Mouse (Mus musculus): Measurements from ENCODE around the gene Hoxd12. TPM values are rescaled to one million over a fixed set of nuclear protein-coding genes. Genes with fewer than 3 reads are reported as not detected.

Gene Hoxd12
- total RNA-seq (2021): not detected
- long read RNA-seq, experiment 1: 0 reads
- long read RNA-seq, experiment 2: 0 reads

GRCm38 (mm10) chr2:74674881-74675665 lies at the start of gene Hoxd12:
Gene Hoxd12 (plus strand): TSS chr2:74675013.
- no peak for DNase-seq (ENCODE audit: low spot score in 2 of 2)

DNA sequence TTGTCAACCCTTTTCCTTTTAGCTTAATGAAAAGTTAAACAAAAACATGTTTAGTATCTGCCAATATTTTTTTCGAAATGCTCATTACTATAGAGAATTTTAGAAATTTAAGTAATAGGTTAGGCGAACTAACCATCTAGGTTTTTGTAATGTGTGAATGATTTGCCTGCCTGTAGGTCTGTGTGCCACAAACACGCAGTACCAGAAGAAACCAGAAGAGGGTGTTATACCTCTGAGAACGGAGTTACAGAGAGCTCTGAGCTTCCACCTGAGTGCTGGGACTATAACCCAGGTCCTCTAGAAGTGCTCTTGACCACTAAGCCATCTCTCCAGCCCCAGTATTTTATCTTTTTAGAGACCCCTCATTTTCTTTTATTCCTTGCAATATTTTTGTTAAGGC lies 39.4 kb upstream of the Hoxd12 start:
- DNase-seq (ENCODE audit: low spot score in 2 of 2): no peak

DNA sequence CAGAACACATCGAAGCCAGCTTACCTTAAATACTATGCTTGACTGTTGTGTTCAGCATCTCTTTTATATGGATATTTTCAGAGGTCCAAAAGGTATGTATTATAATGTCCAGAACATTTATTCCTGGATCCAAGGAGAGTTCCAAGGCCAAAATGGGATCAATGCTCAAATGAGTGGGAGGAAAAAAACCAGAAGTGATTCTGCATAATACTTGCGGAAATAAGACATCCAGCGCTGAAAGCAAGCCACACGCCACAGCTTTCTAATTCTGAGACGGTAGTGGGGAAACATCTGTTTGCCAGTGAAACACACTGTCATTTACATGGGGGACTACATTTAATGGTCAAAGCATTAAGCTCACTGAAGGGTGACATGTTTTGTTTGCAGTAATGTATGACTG lies 32.4 kb upstream of the Hoxd12 start:
- no peak for DNase-seq (ENCODE audit: low spot score in 2 of 2)

- no peak for DNase-seq (ENCODE audit: low spot score in 2 of 2)
Measured at GRCm38 (mm10) chr2:74645631-74646030, 29.2 kb upstream of the Hoxd12 start.

DNA sequence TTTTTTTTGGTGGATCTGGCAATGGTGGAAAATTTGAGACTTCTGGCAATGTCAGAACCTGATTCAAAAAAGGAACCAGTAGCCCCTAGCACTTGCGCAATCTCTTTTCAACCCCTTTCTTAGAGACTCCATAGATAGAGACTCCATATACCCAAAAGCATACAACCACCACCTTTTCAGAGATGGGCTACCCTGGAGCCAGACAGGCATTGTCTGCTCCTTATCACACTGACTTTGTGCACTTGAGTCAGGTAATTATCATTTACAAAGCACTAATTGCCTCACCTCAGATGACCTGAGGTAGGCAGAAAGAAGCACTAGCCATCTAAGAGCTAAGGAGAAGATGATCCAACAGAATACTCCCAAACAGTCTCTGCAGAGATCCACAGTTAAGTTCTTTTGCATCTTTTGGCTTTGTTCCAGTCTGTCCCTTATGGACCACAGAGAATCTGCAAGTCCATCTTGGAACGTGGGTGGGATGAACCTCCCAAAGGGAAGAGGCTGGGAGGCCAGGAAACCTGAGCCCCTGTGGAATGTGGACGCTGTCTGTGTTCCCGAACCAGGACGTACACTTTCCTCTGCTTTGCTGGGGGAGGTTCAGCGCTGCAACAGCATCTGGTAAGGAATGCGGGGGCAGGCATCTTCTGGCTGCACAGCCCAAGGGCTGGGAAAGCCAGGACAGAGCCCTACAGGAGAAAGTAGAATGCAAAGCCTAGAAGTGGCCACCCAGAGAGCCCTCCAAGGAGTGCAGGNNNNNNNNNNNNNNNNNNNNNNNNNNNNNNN lies 27.5 kb upstream of the Hoxd12 start:
- no peak for DNase-seq (ENCODE audit: low spot score in 2 of 2)

DNA sequence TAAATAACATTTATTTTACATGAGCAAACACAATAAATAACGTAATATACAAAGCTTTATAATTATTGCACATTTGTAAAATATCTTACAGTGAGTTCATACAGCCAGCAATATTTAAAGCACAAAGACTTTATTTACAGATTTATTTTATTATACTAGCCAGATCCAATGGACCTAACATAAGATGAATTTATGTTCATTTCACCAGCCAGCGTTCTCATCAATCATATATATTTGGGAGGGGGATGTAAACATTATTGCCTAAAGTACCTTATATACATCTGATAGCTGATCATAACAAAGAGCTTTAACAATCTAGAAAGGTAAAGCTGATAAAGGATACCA lies 21.8 kb upstream of the Hoxd12 start:
- no peak for DNase-seq (ENCODE audit: low spot score in 2 of 2)

GRCm38 (mm10) chr2:74653781-74654535 lies 20.9 kb upstream of the Hoxd12 start:
- no peak for DNase-seq (ENCODE audit: low spot score in 2 of 2)

- no peak for DNase-seq (ENCODE audit: low spot score in 2 of 2)
Measured at GRCm38 (mm10) chr2:74654743-74655419, 19.9 kb upstream of the Hoxd12 start.

DNA sequence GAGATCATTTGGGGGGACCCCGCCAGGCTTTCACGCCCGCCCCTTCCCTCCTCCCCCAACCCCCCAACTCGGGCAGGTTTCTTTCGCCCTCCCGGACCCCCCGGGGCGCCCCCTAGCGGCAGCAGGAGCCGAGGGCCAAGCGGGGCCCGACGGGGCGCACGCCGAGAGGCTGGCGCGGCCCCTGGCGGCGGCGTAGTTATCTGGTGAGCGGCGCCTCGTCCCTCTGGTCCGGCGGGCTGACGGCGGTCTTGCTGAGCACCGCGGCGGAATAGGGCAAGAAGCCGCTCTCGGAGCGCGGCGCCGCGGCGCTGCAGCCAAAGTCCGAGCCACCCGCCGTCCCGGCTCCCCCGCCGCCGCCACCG lies 19.4 kb upstream of the Hoxd12 start:
- no peak for DNase-seq (ENCODE audit: low spot score in 2 of 2)

DNA sequence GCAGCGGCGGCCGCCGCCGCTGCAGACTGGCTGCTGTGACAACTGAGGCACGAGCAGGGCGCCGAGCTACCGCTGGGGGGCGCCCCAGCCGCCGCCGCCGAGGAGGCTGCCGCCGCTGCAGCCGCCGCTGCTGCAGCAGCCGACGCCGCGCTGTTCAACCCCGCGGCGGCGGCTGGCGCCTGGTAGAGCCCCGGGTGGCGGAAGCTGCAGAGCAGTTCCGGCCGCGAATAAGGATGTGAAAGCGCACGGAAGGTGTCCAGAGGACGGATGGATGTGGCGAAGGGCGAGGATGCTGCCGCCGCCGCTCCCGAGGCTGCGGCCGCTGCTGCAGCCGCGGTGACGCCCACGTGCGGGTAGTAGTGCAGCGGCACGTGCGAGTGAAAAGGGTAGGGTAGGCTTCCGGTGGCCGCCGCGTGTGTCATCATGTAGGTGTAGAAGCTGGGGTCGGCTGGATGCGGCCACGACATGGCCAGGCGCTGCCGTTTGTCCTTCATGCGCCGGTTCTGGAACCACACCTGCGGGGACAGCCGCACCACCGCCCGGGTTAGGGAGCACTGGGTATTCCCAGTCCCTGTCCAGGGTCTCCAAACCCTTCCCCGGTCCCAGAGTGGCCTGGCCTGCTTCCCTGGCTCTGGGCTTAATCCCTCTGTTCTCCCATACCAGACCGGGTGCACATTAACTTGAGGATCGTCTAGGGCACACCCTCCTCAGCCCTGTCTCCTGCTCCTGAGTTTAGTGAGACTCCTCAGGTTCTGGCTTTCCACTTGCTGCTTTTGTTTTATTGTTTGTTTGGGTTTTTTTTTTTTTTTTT lies 18.8 kb upstream of the Hoxd12 start:
- DNase-seq (ENCODE audit: low spot score in 2 of 2): no peak

- no peak for DNase-seq (ENCODE audit: low spot score in 2 of 2)
Measured at GRCm38 (mm10) chr2:74656632-74657021, 18.2 kb upstream of the Hoxd12 start.

DNA sequence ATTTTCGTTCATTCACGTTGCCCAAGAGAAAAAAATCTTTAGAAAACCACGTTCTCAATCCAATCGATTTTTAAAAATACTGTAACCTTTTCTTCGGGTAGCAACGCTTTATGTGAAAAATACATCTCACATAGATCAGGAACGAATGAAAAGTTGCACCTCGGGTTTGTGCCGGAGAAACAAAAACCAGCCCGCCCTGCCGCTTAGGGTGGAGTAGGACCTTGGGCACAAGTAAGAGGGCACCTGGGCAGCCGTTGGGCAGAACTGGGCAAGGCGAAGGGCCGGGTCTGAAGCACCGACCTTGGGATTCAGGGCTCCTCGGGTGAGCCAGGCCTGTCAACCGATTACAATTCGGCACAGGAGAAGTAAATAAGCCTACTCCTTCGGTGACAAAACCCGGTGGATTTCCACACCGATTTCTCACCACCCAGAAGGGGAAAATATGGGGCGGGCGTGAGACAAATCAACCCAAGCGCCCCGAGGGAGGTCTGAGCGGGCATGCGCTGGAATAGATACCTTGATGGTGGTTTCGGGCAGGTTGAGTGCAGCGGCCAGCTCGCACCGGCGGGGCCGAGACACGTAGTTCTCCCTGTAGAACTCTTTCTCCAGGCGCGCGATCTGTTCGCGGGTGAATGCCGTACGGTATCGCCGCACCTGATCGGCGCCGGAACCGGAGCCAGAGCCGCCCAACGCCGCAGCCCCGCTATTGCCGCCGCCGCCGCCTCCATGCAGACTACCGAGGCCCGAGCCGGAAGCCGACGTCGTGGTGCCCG lies 17.4 kb upstream of the Hoxd12 start:
- no peak for DNase-seq (ENCODE audit: low spot score in 2 of 2)

GRCm38 (mm10) chr2:74658024-74658666 lies 16.7 kb upstream of the Hoxd12 start:
- no peak for DNase-seq (ENCODE audit: low spot score in 2 of 2)

GRCm38 (mm10) chr2:74658667-74659371 lies 16.0 kb upstream of the Hoxd12 start:
- DNase-seq (ENCODE audit: low spot score in 2 of 2): no peak

GRCm38 (mm10) chr2:74659507-74660005 lies 15.3 kb upstream of the Hoxd12 start, which contains the start of gene Evx2:
Gene Evx2 (minus strand): TSS chr2:74659557.
- no peak for DNase-seq (ENCODE audit: low spot score in 2 of 2)

- no peak for DNase-seq (ENCODE audit: low spot score in 2 of 2)
Measured at GRCm38 (mm10) chr2:74660421-74661375, 14.1 kb upstream of the Hoxd12 start.

DNA sequence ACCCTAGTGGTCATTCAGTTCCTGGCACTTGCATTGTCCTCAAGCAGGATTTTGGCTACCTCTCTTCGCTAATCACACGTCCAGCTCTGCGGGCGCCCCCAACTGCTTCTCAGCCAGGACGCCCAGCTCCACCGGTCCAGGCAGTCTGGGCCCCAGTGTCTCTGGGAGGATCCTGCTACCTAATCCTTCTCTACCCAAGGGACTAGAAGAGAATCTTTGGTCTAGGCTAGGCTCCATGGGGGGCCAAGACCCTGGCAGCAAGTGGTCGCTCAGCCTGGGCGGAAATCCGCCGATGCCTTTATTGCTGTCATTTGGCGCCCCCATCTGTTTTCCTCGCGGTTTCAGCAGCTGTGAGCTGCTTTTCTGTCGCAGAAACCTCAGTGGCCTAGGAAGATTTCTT lies 13.1 kb upstream of the Hoxd12 start:
- DNase-seq (ENCODE audit: low spot score in 2 of 2): peak in 1 of 2 experiments; percentile 54

Measured in layer of hippocampus, postnatal 14 days (tissue).